Mouse (Mus musculus) midbrain, embryonic 14.5 days (tissue): ENCODE data around the gene Lrp2bp. TPM values are rescaled to one million over a fixed set of nuclear protein-coding genes. Genes with fewer than 3 reads are reported as not detected.
A peak's percentile ranks its signal among the peaks of the same experiment; 100 is the strongest.

ENCODE experiments used
- ATAC-seq: fragments of 200-750 bp; cut with Nextera tagmentation; 2 replicates; pipeline ENCODE4 v1.8.0; 2017; ENCODE audit warnings: moderate number of reproducible peaks, moderate library complexity; ENCODE audit not compliant: low FRiP score, low TSS enrichment
- DNase-seq: peaks from one replicate; pipeline ENCODE4 v3.0.0-alpha.2; 2015
- H3K27ac ChIP-seq: fragments of 300-500 bp; sonication (generic); replicated peaks from 2 replicates; pipeline ENCODE4 v1.5.1; 2014; ENCODE audit warnings: mild to moderate bottlenecking, low read depth, low read length, moderate library complexity
- H3K27me3 ChIP-seq: fragments of 300-500 bp; sonication (generic); 2 replicates; pipeline ENCODE4 v1.6.1; 2014; ENCODE audit warnings: low read length, control low read depth, mixed read lengths; ENCODE audit not compliant: control insufficient read depth, insufficient read depth
- H3K36me3 ChIP-seq: fragments of 300-500 bp; sonication (generic); 2 replicates; pipeline ENCODE4 v1.6.1; 2014; ENCODE audit warnings: low read length, control low read depth; ENCODE audit not compliant: control insufficient read depth, insufficient read depth
- H3K4me1 ChIP-seq: fragments of 300-500 bp; sonication (generic); 2 replicates; pipeline ENCODE4 v1.6.1; 2014; ENCODE audit warnings: mild to moderate bottlenecking, antibody characterized with exemption, low read length, control low read depth; ENCODE audit not compliant: control insufficient read depth, insufficient read depth
- H3K4me2 ChIP-seq: fragments of 300-500 bp; sonication (generic); 2 replicates; pipeline ENCODE4 v1.6.1; 2014; ENCODE audit warnings: mild to moderate bottlenecking, low read length, moderate library complexity
- H3K4me3 ChIP-seq: fragments of 300-500 bp; sonication (generic); replicated peaks from 2 replicates; pipeline ENCODE4 v1.5.1; 2014; ENCODE audit warnings: low read depth, low read length
- H3K9ac ChIP-seq: fragments of 300-500 bp; sonication (generic); replicated peaks from 2 replicates; pipeline ENCODE4 v1.6.1; 2014; ENCODE audit warnings: mild to moderate bottlenecking, low read length, moderate library complexity
- H3K9me3 ChIP-seq: fragments of 300-500 bp; sonication (generic); 2 replicates; pipeline ENCODE4 v1.6.1; 2016; ENCODE audit warnings: low read length, control low read depth, mixed read lengths; ENCODE audit not compliant: control insufficient read depth
- WGBS: fragments of 180-500 bp; shearing (Covaris S2); extraction: QIAGEN DNeasy Blood & Tissue Kit; methylation state at CpG from one replicate; pipeline ENCODE4 v1.1.7; 2014; 5-methylcytosine and 5-hydroxymethylcytosine counted together
- polyA plus RNA-seq: library from polyadenylated mRNA; unstranded; fragments of >200 nt; fragmentation: Nextera tagmentation; extraction: Ambion mirVana; gene quantifications from 2 replicates; pipeline ENCODE4 v1.2.1, GENCODE M21; 2014

The Lrp2bp gene
- polyA plus RNA-seq, 1 experiment from 2014 or later = 0.91 TPM

GRCm38 (mm10) chr8:46010746-46011680 lies 11.9 kb downstream of the Lrp2bp start:
- peak; percentile 61 for DNase-seq
- H3K9ac ChIP-seq = no peak overlapping the region
- no peaks in the 10 kb centered on the region for H3K9me3 ChIP-seq
- H3K36me3 ChIP-seq = no peaks in the 10 kb centered on the region
- no peaks in the 10 kb centered on the region for H3K4me1 ChIP-seq
- no peak overlapping the region for H3K27ac ChIP-seq
- WGBS = 13% methylated on average over 17 of the region's 17 CpGs
- H3K4me2 ChIP-seq = peak overlapping the region; percentile 43
- no peaks in the 10 kb centered on the region for H3K27me3 ChIP-seq
- no peak overlapping the region; the same call in 1 of the 2 replicates for H3K4me3 ChIP-seq
- ATAC-seq = no peak

DNA sequence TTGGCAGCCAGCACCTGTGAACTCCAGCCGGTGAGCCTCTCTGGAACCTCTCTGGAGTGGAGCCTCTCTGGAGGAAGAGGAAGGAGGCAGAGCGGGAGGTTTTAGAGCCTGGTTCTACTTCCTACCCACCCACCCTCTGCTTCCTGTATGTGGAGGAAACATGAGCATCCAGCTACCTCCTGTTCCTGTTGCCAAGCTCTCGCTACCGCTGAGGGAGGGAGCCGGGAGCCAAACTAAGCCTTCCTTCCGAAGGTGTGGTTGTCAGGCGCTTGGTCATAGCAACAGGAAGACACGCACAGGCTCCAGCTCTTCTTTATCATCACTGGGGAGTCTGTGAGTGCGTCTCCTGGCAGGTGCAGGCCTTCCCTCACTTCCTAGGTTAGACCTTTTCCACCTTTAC lies 23.1 kb downstream of the Lrp2bp start:
- H3K9ac ChIP-seq = no peak overlapping the region
- H3K27ac ChIP-seq = no peak overlapping the region
- H3K9me3 ChIP-seq = no peaks in the 10 kb centered on the region
- ATAC-seq = no peak
- WGBS = 90% methylated on average over 9 of the region's 9 CpGs
- no peak overlapping the region for H3K4me3 ChIP-seq
- no peaks in the 10 kb centered on the region for H3K4me1 ChIP-seq
- no peaks in the 10 kb centered on the region for H3K27me3 ChIP-seq
- no peaks in the 10 kb centered on the region for H3K36me3 ChIP-seq
- no peak for DNase-seq
- no peak overlapping the region for H3K4me2 ChIP-seq

- H3K4me1 ChIP-seq = no peaks in the 10 kb centered on the region
- ATAC-seq (no peak), DNase-seq (no peak)
- no peak overlapping the region for H3K4me2 ChIP-seq
- H3K27me3 ChIP-seq = no peaks in the 10 kb centered on the region
- H3K27ac ChIP-seq = no peak overlapping the region
- WGBS = 95% methylated on average over 9 of the region's 9 CpGs
- no peaks in the 10 kb centered on the region for H3K9me3 ChIP-seq
- no peak overlapping the region for H3K9ac ChIP-seq
- H3K4me3 ChIP-seq = no peak overlapping the region
- H3K36me3 ChIP-seq = no peaks in the 10 kb centered on the region
Observed at GRCm38 (mm10) chr8:46022758-46023157, 23.7 kb downstream of the Lrp2bp start.

DNA sequence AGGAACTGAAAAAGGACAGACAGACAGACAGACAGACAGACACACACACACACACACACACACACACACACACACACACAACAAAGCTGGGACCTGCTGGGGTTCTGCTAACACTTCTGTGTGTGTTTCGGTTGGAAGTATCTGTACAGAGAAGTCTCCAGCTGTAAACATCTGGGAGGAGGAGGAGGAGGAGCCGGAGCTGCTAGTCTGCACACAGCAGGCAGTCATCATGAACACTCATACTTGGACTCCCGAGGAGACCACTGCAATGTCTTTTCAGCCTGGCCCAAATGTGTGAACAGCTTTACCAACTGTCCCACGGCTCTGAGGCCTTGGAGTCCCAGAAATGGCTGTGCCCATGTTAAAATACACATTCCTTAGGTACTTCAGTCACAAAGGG lies 25.3 kb downstream of the Lrp2bp start:
- no peaks in the 10 kb centered on the region for H3K36me3 ChIP-seq
- no peak overlapping the region for H3K27ac ChIP-seq
- no peaks in the 10 kb centered on the region for H3K27me3 ChIP-seq
- H3K4me2 ChIP-seq = no peak overlapping the region
- WGBS = 57% methylated on average over 4 of the region's 4 CpGs
- no peaks in the 10 kb centered on the region for H3K4me1 ChIP-seq
- H3K9me3 ChIP-seq = no peaks in the 10 kb centered on the region
- no peak for DNase-seq
- no peak for ATAC-seq
- H3K4me3 ChIP-seq = no peak overlapping the region
- no peak overlapping the region for H3K9ac ChIP-seq

GRCm38 (mm10) chr8:46036217-46036616 lies 37.1 kb downstream of the Lrp2bp start:
- no peak for ATAC-seq
- Histone ChIP-seq H3K9ac (no peak overlapping the region), H3K27ac (no peak overlapping the region), H3K4me1 (0 out of 2 replicates have a peak, but pooled peaks cover 5% of the 10 kb centered on the region), H3K27me3 (no peaks in the 10 kb centered on the region), H3K4me3 (no peak overlapping the region), H3K36me3 (peaks cover 9% of the 10 kb centered on the region; the same call in 1 of the 2 replicates), H3K4me2 (no peak overlapping the region), H3K9me3 (no peaks in the 10 kb centered on the region)
- 62% methylated on average over 11 of the region's 11 CpGs for WGBS
- no peak for DNase-seq

GRCm38 (mm10) chr8:46039666-46040065 lies 40.6 kb downstream of the Lrp2bp start:
- H3K36me3 ChIP-seq = peaks cover 18% of the 10 kb centered on the region
- no peaks in the 10 kb centered on the region for H3K27me3 ChIP-seq
- ATAC-seq (no peak), DNase-seq (no peak)
- H3K4me1 ChIP-seq = 0 out of 2 replicates have a peak, but pooled peaks cover 5% of the 10 kb centered on the region
- H3K4me2 ChIP-seq = no peak overlapping the region
- 67% methylated on average over 1 of the region's 1 CpGs for WGBS
- H3K27ac ChIP-seq = no peak overlapping the region
- no peaks in the 10 kb centered on the region for H3K9me3 ChIP-seq
- H3K4me3 ChIP-seq = no peak overlapping the region
- H3K9ac ChIP-seq = no peak overlapping the region

DNA sequence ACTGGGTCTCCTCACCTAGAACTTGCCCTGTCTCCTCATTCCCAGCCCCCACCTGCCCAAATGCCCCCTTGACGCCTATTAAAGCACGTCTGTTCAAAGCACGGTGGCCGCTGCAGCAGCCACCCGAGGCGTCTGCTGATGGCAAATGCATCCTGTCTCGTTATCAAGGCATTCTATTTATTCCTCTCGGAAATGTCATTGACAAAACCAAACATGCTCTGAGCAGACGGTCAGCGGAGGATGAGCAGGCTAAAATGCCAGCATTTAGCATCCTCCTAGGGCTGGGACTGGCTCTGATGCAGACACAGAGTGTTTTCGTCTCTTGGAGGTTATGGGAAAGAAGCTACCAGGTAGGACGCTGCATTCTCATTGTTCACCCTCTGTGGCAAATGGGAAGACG lies 41.2 kb downstream of the Lrp2bp start:
- ATAC-seq = no peak

DNA sequence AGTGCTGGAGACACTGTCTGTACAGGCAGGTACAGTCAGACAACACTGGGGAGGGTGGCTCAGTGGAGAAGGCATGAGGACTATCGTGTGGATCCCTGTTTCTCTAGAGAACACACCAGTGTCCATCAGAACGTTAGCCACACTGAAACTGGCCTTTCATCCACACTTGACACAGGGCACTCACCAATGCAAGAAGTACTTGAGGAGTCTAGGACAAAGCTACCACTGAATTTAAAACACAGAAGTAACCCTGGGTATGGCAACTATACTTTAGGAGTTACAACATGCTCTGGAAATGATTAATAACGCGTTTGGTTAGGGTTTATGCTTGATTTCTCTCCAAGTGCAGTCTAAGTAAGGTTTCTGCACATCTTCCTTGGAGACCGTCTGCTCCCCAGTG lies 73.7 kb downstream of the Lrp2bp start:
- Histone ChIP-seq H3K27ac (no peak overlapping the region), H3K4me1 (no peaks in the 10 kb centered on the region), H3K36me3 (no peaks in the 10 kb centered on the region), H3K9me3 (no peaks in the 10 kb centered on the region), H3K27me3 (no peaks in the 10 kb centered on the region), H3K4me2 (no peak overlapping the region), H3K4me3 (no peak overlapping the region), H3K9ac (no peak overlapping the region)
- ATAC-seq (no peak), DNase-seq (no peak)
- 94% methylated on average over 5 of the region's 5 CpGs for WGBS

More for the DNA sequence above, 41.2 kb downstream of the Lrp2bp start:
- WGBS = 60% methylated on average over 13 of the region's 13 CpGs
- Histone ChIP-seq H3K27ac (peak overlapping the region; percentile 49; the same call in 1 of the 2 replicates), H3K27me3 (no peaks in the 10 kb centered on the region), H3K4me3 (no peak overlapping the region), H3K4me1 (0 out of 2 replicates have a peak, but pooled peaks cover 5% of the 10 kb centered on the region), H3K36me3 (peaks cover 22% of the 10 kb centered on the region), H3K4me2 (no peak overlapping the region), H3K9ac (no peak overlapping the region), H3K9me3 (no peaks in the 10 kb centered on the region)
- DNase-seq = peak; percentile 7
